Mouse (Mus musculus) hindbrain, embryonic 11.5 days (tissue): ENCODE data around the gene Mfrp. TPM values are rescaled to one million over a fixed set of nuclear protein-coding genes. Genes with fewer than 3 reads are reported as not detected.
A peak's percentile ranks its signal among the peaks of the same experiment; 100 is the strongest.

Experiments used
- ATAC-seq: fragments of 200-750 bp; cut with Nextera tagmentation; 2 replicates; pipeline ENCODE4 v1.8.0; 2017; ENCODE audit warnings: mild to moderate bottlenecking, moderate TSS enrichment, moderate library complexity; ENCODE audit not compliant: low FRiP score
- DNase-seq: peaks from one replicate; pipeline ENCODE4 v3.0.0-alpha.2; 2015; ENCODE audit warnings: low spot score
- H3K27ac ChIP-seq: fragments of 300-500 bp; sonication (generic); 2 replicates; pipeline ENCODE4 v1.5.1; 2014; ENCODE audit warnings: mild to moderate bottlenecking, low read depth, low read length
- H3K27me3 ChIP-seq: fragments of 300-500 bp; sonication (generic); 2 replicates; pipeline ENCODE4 v1.6.1; 2014; ENCODE audit warnings: mild to moderate bottlenecking, low read length, moderate library complexity, mixed read lengths; ENCODE audit not compliant: control insufficient read depth, insufficient read depth
- H3K36me3 ChIP-seq: fragments of 300-500 bp; sonication (generic); 2 replicates; pipeline ENCODE4 v1.6.1; 2014; ENCODE audit warnings: mild to moderate bottlenecking, low read length, moderate library complexity, mixed read lengths; ENCODE audit not compliant: control insufficient read depth, insufficient read depth
- H3K4me1 ChIP-seq: fragments of 300-500 bp; sonication (generic); replicated peaks from 2 replicates; pipeline ENCODE4 v1.6.1; 2014; ENCODE audit warnings: low read length, mixed read lengths; ENCODE audit not compliant: control insufficient read depth, insufficient read depth
- H3K4me2 ChIP-seq: fragments of 300-500 bp; sonication (generic); replicated peaks from 2 replicates; pipeline ENCODE4 v1.6.1; 2014; ENCODE audit warnings: mild to moderate bottlenecking, low read depth, low read length
- H3K4me3 ChIP-seq: fragments of 300-500 bp; sonication (generic); 2 replicates; pipeline ENCODE4 v1.5.1; 2014; ENCODE audit warnings: low read depth, low read length
- H3K9ac ChIP-seq: fragments of 300-500 bp; sonication (generic); 2 replicates; pipeline ENCODE4 v1.6.1; 2014; ENCODE audit warnings: low read depth, low read length
- H3K9me3 ChIP-seq: fragments of 300-500 bp; sonication (generic); 2 replicates; pipeline ENCODE4 v1.6.1; 2016; ENCODE audit warnings: low read length; ENCODE audit not compliant: control insufficient read depth
- WGBS: fragments of 180-500 bp; shearing (Covaris S2); extraction: QIAGEN DNeasy Blood & Tissue Kit; methylation state at CpG from one replicate; pipeline ENCODE4 v1.1.7; 2014; 5-methylcytosine and 5-hydroxymethylcytosine counted together
- polyA plus RNA-seq: library from polyadenylated mRNA; unstranded; fragments of >200 nt; fragmentation: Nextera tagmentation; extraction: Ambion mirVana; gene quantifications from 2 replicates; pipeline ENCODE4 v1.2.1, GENCODE M21; 2014

Gene Mfrp
- polyA plus RNA-seq, 1 experiment from 2014 or later: 0.23 TPM

GRCm38 (mm10) chr9:44075996-44076763, 25.3 kb upstream of the Mfrp start:
- no peaks in the 10 kb centered on the region for H3K27me3 ChIP-seq
- WGBS: 61% methylated on average over 16 of the region's 16 CpGs
- no peak overlapping the region for H3K27ac ChIP-seq
- H3K4me3 ChIP-seq: no peak overlapping the region
- H3K36me3 ChIP-seq: no peaks in the 10 kb centered on the region
- H3K4me1 ChIP-seq: peaks cover 14% of the 10 kb centered on the region
- no peak overlapping the region for H3K4me2 ChIP-seq
- no peak overlapping the region for H3K9ac ChIP-seq
- DNase-seq (no peak), ATAC-seq (no peak)
- H3K9me3 ChIP-seq: no peaks in the 10 kb centered on the region

GRCm38 (mm10) chr9:44076764-44077120, 24.8 kb upstream of the Mfrp start:
- Histone ChIP-seq H3K4me2 (no peak overlapping the region), H3K36me3 (no peaks in the 10 kb centered on the region), H3K27ac (no peak overlapping the region), H3K4me1 (peaks cover 11% of the 10 kb centered on the region), H3K27me3 (no peaks in the 10 kb centered on the region), H3K9me3 (no peaks in the 10 kb centered on the region), H3K4me3 (no peak overlapping the region), H3K9ac (no peak overlapping the region)
- DNase-seq: peak; percentile 78
- ATAC-seq: no peak
- WGBS: 12% methylated on average over 5 of the region's 5 CpGs

GRCm38 (mm10) chr9:44077266-44077910, 24.1 kb upstream of the Mfrp start:
- H3K27me3 ChIP-seq: no peaks in the 10 kb centered on the region
- ATAC-seq (no peak), DNase-seq (no peak)
- H3K27ac ChIP-seq: no peak overlapping the region
- peaks cover 6% of the 10 kb centered on the region for H3K4me1 ChIP-seq
- WGBS: 85% methylated on average over 11 of the region's 11 CpGs
- no peaks in the 10 kb centered on the region for H3K36me3 ChIP-seq
- H3K9ac ChIP-seq: no peak overlapping the region
- H3K9me3 ChIP-seq: no peaks in the 10 kb centered on the region
- no peak overlapping the region for H3K4me2 ChIP-seq
- no peak overlapping the region for H3K4me3 ChIP-seq

- DNase-seq (no peak), ATAC-seq (no peak)
- no peak overlapping the region for H3K4me3 ChIP-seq
- no peaks in the 10 kb centered on the region for H3K36me3 ChIP-seq
- H3K4me1 ChIP-seq: peaks cover 3% of the 10 kb centered on the region
- H3K9me3 ChIP-seq: no peaks in the 10 kb centered on the region
- no peak overlapping the region for H3K4me2 ChIP-seq
- H3K27me3 ChIP-seq: 0 out of 2 replicates have a peak, but pooled peaks cover 2% of the 10 kb centered on the region
- no peak overlapping the region for H3K27ac ChIP-seq
- 83% methylated on average over 10 of the region's 10 CpGs for WGBS
- no peak overlapping the region for H3K9ac ChIP-seq
These were observed 23.3 kb upstream of the Mfrp start for GRCm38 (mm10) chr9:44078136-44078797.

GRCm38 (mm10) chr9:44078955-44079756, 22.4 kb upstream of the Mfrp start:
- no peaks in the 10 kb centered on the region for H3K36me3 ChIP-seq
- no peak overlapping the region for H3K4me3 ChIP-seq
- H3K9ac ChIP-seq: no peak overlapping the region
- 57% methylated on average over 14 of the region's 16 CpGs for WGBS
- H3K4me2 ChIP-seq: no peak overlapping the region
- DNase-seq (no peak), ATAC-seq (no peak)
- H3K4me1 ChIP-seq: 0 out of 2 replicates have a peak, but pooled peaks cover 2% of the 10 kb centered on the region
- H3K9me3 ChIP-seq: no peaks in the 10 kb centered on the region
- peaks cover 10% of the 10 kb centered on the region for H3K27me3 ChIP-seq
- H3K27ac ChIP-seq: no peak overlapping the region

- H3K9ac ChIP-seq: no peak overlapping the region
- ATAC-seq (no peak), DNase-seq (no peak)
- no peak overlapping the region for H3K4me2 ChIP-seq
- H3K27me3 ChIP-seq: peaks cover 10% of the 10 kb centered on the region
- H3K27ac ChIP-seq: no peak overlapping the region
- H3K36me3 ChIP-seq: no peaks in the 10 kb centered on the region
- H3K4me3 ChIP-seq: no peak overlapping the region
- WGBS: 73% methylated on average over 10 of the region's 10 CpGs
- no peaks in the 10 kb centered on the region for H3K9me3 ChIP-seq
- H3K4me1 ChIP-seq: peaks cover 3% of the 10 kb centered on the region; the same call in 1 of the 2 replicates
These were observed 21.3 kb upstream of the Mfrp start for GRCm38 (mm10) chr9:44079997-44080780.

- Histone ChIP-seq H3K4me2 (no peak overlapping the region), H3K27ac (no peak overlapping the region), H3K9me3 (no peaks in the 10 kb centered on the region), H3K9ac (no peak overlapping the region), H3K4me3 (no peak overlapping the region), H3K4me1 (peaks cover 7% of the 10 kb centered on the region; the same call in 1 of the 2 replicates), H3K36me3 (no peaks in the 10 kb centered on the region), H3K27me3 (peaks cover 17% of the 10 kb centered on the region)
- WGBS: 86% methylated on average over 5 of the region's 5 CpGs
- DNase-seq (no peak), ATAC-seq (no peak)
These were observed 20.6 kb upstream of the Mfrp start for GRCm38 (mm10) chr9:44080953-44081352.

GRCm38 (mm10) chr9:44081581-44081980, 19.9 kb upstream of the Mfrp start:
- ATAC-seq: no peak
- H3K4me2 ChIP-seq: no peak overlapping the region
- DNase-seq: no peak
- peaks cover 23% of the 10 kb centered on the region for H3K27me3 ChIP-seq
- H3K9me3 ChIP-seq: no peaks in the 10 kb centered on the region
- no peaks in the 10 kb centered on the region for H3K36me3 ChIP-seq
- H3K4me3 ChIP-seq: no peak overlapping the region
- H3K4me1 ChIP-seq: peaks cover 5% of the 10 kb centered on the region; the same call in 1 of the 2 replicates
- 81% methylated on average over 5 of the region's 5 CpGs for WGBS
- no peak overlapping the region for H3K9ac ChIP-seq
- no peak overlapping the region for H3K27ac ChIP-seq
